Mouse (Mus musculus) testis, adult 2 months (tissue): ENCODE measurements around the gene Car9. TPM values are rescaled to one million over a fixed set of nuclear protein-coding genes. Genes with fewer than 3 reads are reported as not detected.
A peak's percentile ranks its signal among the peaks of the same experiment; 100 is the strongest.
"Not testable (repeated sequence)": the region's sequence is repeated elsewhere in the genome, so short reads cannot be mapped to it uniquely, and the experiment has no call there.

Experiments used
- H3K27ac ChIP-seq: fragments of 200-500 bp; 2 replicates; pipeline ENCODE4 v1.5.1; 2012; ENCODE audit warnings: low read depth, low read length; ENCODE audit not compliant: control insufficient read depth, insufficient read depth
- H3K27me3 ChIP-seq: fragments of 200-500 bp; 2 replicates; pipeline ENCODE4 v1.6.1; 2012; ENCODE audit warnings: mild to moderate bottlenecking, low read length, moderate library complexity; ENCODE audit not compliant: control insufficient read depth, insufficient read depth
- H3K36me3 ChIP-seq: fragments of 200-500 bp; 2 replicates; pipeline ENCODE4 v1.6.1; 2012; ENCODE audit warnings: mild to moderate bottlenecking, low read length; ENCODE audit not compliant: control insufficient read depth, insufficient read depth
- H3K4me1 ChIP-seq: fragments of 200-500 bp; 2 replicates; pipeline ENCODE4 v1.6.1; 2012; ENCODE audit warnings: low read length; ENCODE audit not compliant: control insufficient read depth, insufficient read depth
- H3K4me3 ChIP-seq: fragments of 200-500 bp; 2 replicates; pipeline ENCODE4 v1.5.1; 2012; ENCODE audit warnings: low read depth, mild to moderate bottlenecking, low read length, moderate library complexity, mixed read lengths; ENCODE audit not compliant: control insufficient read depth
- CTCF ChIP-seq: fragments of 200-500 bp; IDR thresholded peaks from 2 replicates; pipeline ENCODE4 v1.5.1; 2012; ENCODE audit warnings: low read depth, mild to moderate bottlenecking, inconsistent platforms, low read length, moderate library complexity; ENCODE audit not compliant: control insufficient read depth, insufficient read depth, insufficient replicate concordance
- POLR2A ChIP-seq: fragments of 200-500 bp; IDR thresholded peaks from 2 replicates; pipeline ENCODE4 v1.6.1; 2012; ENCODE audit warnings: low read depth, mild to moderate bottlenecking, inconsistent platforms, low read length, moderate library complexity; ENCODE audit not compliant: control insufficient read depth
- polyA plus RNA-seq: library from polyadenylated mRNA; depleted of rRNA; stranded (reverse); fragments of >200 nt; gene quantifications from 2 replicates; pipeline ENCODE4 v1.2.3, GENCODE M21; 2012

The Car9 gene
- polyA plus RNA-seq, 1 experiment = 0.07 TPM

GRCm38 (mm10) chr4:43549055-43549454 is 42.3 kb downstream of the Car9 start:
- H3K27ac ChIP-seq = no peak overlapping the region
- H3K36me3 ChIP-seq = peaks cover 21% of the 10 kb centered on the region
- no peak overlapping the region for H3K4me3 ChIP-seq
- no peaks in the 10 kb centered on the region for H3K4me1 ChIP-seq
- TF ChIP-seq CTCF = no peak
- TF ChIP-seq POLR2A = no peak
- H3K27me3 ChIP-seq = no peaks in the 10 kb centered on the region

DNA sequence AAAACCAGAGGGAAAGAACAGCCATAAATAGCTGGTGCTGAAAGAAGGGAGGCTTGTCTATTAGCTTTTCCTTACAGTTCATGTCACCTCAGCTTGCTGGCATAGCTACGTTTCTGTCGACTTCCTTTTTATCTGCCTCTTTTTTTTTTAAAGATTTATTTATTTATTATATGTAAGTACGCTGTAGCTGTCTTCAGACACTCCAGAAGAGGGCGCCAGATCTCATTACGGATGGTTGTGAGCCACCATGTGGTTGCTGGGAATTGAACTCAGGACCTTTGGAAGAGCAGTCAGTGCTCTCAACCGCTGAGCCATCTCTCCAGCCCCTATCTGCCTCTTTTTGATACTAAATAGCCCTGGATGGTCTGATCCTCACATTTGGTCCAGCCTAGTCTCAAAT is 45.1 kb downstream of the Car9 start:
- peaks cover 10% of the 10 kb centered on the region for H3K36me3 ChIP-seq
- not testable (repeated sequence) for H3K27me3 ChIP-seq, H3K4me1 ChIP-seq, H3K4me3 ChIP-seq, H3K27ac ChIP-seq

DNA sequence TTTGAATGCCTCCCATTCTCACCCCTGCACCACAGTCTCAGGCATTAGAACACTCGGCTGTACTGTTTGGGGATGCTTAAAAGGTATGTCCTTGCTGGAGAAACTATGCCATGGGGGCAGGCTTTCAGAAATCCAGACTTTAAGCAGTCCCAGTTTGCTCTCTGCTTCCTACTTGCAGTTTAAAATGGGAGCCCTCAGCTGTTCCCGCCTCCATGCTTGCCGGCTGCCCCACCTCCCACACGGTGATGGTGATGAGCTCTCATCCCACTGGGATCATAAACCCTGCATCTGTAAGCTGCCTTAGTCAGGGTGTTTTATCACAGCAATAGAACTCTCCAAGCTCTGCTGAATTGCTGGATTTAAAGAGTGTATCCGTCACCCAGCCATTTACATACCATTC is 45.7 kb downstream of the Car9 start:
- Histone ChIP-seq H3K27me3 (no peaks in the 10 kb centered on the region), H3K4me3 (no peak overlapping the region), H3K36me3 (peaks cover 9% of the 10 kb centered on the region), H3K4me1 (no peaks in the 10 kb centered on the region), H3K27ac (no peak overlapping the region)
- TF ChIP-seq CTCF = no peak
- TF ChIP-seq POLR2A = no peak

GRCm38 (mm10) chr4:43553891-43554290 is 47.1 kb downstream of the Car9 start:
- Histone ChIP-seq H3K27me3 (no peaks in the 10 kb centered on the region), H3K4me3 (no peak overlapping the region), H3K27ac (no peak overlapping the region), H3K36me3 (peaks cover 4% of the 10 kb centered on the region), H3K4me1 (peaks cover 1% of the 10 kb centered on the region; the same call in 1 of the 2 replicates)
- TF ChIP-seq POLR2A = no peak

DNA sequence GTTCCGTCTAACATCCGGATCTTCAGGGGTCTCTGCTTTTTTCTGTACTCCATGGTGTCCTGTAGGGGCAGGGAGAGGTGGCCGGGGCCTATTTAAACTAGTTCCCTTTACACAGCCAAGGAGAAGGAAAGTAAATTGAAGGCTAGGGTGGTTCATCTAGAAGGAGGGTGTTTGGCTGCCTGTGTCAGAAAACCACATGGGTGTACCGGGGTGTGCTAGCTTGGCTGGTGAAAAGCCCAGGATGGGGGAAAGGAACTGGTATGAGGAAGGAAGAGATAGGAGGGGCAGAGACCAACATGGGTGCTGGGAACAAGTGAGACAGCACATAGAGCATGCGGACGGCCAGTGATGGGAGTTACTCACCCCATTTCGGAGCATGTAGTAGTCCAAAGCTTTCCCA is 49.2 kb downstream of the Car9 start:
- peaks cover 8% of the 10 kb centered on the region for H3K4me1 ChIP-seq
- TF ChIP-seq POLR2A (no peak), CTCF (no peak)
- peaks cover 4% of the 10 kb centered on the region for H3K36me3 ChIP-seq
- H3K4me3 ChIP-seq = peak overlapping the region; percentile 58; the same call in 1 of the 2 replicates
- no peaks in the 10 kb centered on the region for H3K27me3 ChIP-seq
- no peak overlapping the region for H3K27ac ChIP-seq

- H3K27ac ChIP-seq = peak overlapping the region; percentile 41; the same call in 1 of the 2 replicates
- peaks cover 2% of the 10 kb centered on the region for H3K36me3 ChIP-seq
- TF ChIP-seq POLR2A (no peak), CTCF (no peak)
- peaks cover 13% of the 10 kb centered on the region for H3K4me1 ChIP-seq
- no peak overlapping the region for H3K4me3 ChIP-seq
- H3K27me3 ChIP-seq = no peaks in the 10 kb centered on the region
These were observed 51.4 kb downstream of the Car9 start for GRCm38 (mm10) chr4:43558028-43558630.

- TF ChIP-seq POLR2A (peak; percentile 46; the same call in 1 of the 2 replicates), CTCF (no peak)
- peaks cover 2% of the 10 kb centered on the region for H3K36me3 ChIP-seq
- H3K27ac ChIP-seq = peak overlapping the region; percentile 81
- H3K4me3 ChIP-seq = no peak overlapping the region
- H3K4me1 ChIP-seq = peaks cover 13% of the 10 kb centered on the region
- H3K27me3 ChIP-seq = no peaks in the 10 kb centered on the region
These were observed 52.0 kb downstream of the Car9 start for GRCm38 (mm10) chr4:43558631-43559356.
